Mouse (Mus musculus) sigmoid colon, adult 10 weeks (tissue): ENCODE data around the gene Tmub2. TPM values are rescaled to one million over a fixed set of nuclear protein-coding genes. Genes with fewer than 3 reads are reported as not detected.

ENCODE experiments used
- polyA plus RNA-seq: library from polyadenylated mRNA; stranded (reverse); fragments of 350-450 nt; fragmentation: Illumina TruSeq; extraction: RNeasy Lipid Tissue Mini Kit (QIAGEN cat#74804); gene quantifications from one replicate; pipeline ENCODE4 v1.2.3, GENCODE M21; 2014; ENCODE audit warnings: low read depth, low replicate concordance

Gene Tmub2
- polyA plus RNA-seq = 7.2 TPM

DNA sequence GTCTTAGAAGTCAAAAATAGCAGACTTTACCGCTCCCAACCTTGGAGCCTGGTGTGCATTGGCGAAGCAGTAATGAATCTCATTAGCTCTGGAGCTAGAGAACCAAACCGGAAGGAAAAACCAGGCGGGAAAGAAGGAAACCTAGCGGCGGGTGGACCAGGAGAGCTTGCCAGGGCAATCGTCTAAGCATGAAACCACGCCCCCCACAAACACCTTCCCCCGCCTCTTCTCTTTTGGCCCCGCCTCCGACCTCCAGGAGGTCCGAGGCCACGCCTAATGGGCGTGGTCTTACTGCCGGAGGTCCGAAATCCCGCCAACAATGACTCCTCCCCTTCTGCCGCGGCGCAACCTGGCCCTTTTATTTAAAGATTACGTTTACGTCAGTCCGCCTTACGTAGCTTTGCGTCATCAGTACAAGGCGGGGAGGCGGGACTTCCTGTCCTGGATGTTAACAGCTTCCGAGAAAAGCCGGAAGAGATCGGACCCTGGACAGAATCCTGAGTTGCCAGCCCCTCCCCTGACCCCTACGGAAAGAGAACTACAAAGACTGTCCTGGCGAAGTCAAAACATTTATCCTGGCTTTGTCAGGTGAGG lies at the start of gene Tmub2:
Gene Tmub2 (plus strand): TSS at position 431 of the 594 bp plus-strand sequence.

DNA sequence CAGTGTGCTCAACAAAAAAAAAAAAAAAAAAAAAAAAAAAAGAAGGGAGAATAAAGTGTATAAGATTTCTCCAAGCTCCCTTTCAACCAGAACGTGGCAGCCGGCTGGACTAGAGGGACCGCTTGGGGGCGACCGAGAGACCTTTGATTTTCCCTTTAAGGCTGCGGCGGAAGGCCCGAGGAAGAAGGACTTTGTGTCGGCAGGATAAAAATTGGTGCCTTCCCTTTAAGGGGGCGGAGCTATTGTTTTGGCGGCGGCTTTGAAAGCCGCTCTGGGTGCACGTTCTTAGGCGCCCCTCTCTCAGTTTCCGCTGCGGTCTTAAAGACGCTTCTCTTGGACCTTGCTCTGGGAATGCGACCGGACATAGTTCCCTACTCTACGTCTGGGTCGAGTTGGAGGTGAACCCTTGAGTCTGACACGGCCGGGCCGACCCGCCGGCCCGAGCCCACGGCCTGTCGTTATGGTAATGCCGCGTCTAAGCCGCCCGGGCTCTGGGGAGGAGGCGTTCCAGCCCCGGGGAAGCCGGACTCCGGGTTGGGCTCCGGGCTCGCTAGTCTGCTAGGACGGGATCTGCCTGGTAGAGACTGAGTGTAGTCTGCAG lies 36.0 kb upstream of the Tmub2 start, which contains the start of gene BC030867:
Gene BC030867 (plus strand): TSS at position 253 of the 601 bp plus-strand sequence.

DNA sequence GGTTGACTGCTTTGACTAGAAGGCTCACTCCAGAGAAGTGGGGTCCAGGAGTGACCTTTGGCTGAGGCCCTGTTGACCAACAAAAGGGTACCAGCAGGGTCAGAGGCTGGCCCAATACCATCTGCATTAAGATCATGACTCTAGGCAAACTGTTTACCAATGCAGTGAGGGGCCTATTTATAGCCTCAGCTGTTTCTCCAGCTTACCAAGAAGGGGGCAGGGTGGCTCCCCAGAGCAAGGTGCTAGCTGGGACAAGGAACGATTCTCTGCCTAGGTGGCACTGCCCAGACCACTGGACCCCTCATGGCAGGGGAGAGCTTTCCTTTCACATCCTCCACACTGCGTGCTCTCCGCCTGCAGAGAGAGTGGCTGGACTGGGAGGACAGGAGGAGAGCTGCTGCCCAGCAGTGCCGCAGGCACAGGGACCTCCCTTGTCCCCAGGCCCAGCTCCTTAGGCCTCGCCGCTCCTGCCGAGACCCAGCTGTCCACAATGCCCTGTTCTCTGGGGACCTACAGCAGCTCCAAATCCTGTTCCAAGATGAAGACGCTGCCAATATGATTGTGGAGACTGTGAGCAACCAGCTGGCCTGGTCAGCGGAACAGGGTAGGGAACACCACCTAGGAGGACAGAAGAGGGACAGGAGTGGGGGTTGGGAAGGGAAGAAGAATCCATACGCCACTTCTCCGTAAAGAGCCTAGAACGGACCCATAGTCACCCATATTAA lies 16.0 kb upstream of the Tmub2 start, which contains the start of gene Asb16:
Gene Asb16 (plus strand): TSS at position 224 of the 725 bp plus-strand sequence.

DNA sequence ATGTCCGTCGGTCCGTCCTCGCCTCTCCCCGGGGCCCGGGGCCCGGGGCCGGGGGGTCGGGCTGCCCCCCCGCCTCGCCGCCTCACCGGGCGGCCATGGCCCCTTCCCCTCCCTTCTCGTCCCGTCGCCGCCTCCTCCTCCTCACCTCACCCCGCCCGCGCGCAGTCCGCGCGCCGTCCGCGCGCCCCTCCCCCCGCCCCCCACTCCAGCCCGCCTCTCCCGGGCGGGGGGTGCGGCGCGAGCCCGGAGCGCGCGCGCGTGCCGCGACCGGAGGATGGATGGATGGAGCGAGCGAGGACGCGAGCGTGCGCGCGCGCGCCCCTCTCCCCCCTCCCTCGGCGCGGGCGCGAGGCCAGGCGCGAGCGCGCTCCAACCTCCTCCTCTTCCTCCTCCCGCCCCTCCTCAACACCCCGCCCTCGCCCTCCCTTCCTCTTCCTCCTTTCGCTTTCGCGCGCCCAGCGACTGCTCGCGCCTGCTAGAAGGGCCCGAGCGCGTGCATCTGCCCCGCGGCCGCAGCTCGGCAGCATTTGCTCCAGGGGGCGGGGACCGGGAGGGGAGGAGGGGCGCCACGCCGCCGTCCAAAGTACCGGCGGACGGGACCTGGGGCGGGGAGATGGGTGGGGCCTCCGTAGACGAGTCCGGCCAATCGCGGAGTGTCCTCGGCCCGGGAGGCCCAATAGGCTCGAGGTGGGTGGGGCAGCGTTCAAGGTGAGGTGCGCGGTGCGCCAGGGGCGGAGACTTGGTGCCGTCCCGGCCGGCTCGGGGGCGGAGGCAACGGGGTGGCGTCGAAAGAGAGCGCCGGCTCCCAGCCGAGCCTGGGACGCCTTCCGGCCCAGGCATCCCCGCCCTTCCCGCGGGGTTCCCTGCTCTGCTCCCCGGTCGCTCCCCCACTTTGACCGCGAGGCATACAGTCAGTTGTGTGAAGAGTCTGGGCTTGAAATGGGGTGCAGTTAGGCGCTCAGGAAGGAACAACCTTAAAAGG lies 12.1 kb downstream of the Tmub2 start, which contains the start of gene Atxn7l3:
Gene Atxn7l3 (minus strand): TSS at position 141 of the 982 bp plus-strand sequence.

DNA sequence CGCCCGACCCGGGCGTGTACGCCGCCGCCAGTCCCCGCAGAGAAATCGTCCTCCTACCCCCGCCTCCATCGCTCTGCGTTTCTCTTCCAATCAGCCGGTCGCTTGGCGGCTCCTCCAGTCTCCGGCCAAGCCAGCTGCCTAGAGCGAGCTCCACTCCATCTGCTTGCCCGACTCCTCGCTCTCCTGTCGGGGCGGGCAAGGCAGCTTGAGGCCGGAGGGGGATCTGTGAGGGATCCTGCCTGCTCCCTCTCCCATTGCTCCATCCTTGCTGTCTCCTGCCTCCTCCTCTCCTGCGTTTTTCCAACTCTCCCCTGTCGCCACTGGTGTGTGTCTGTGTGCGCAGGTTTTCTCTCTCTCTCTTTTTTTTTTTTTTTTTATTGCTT lies 34.7 kb downstream of the Tmub2 start, which contains the start of gene Ubtf:
Gene Ubtf (minus strand): TSS at position 333 of the 383 bp plus-strand sequence.

Other genes starting within 250 kb of the Tmub2 start
- 4.8 TPM for gene Cd300lg, start 243.4 kb upstream of the Tmub2 start, polyA plus RNA-seq
- 0.44 TPM for gene Mpp2, start 196.4 kb upstream of the Tmub2 start, polyA plus RNA-seq
- gene Ppy, start 183.6 kb upstream of the Tmub2 start, polyA plus RNA-seq = not detected
- gene Pyy, start 177.1 kb upstream of the Tmub2 start, polyA plus RNA-seq = 9.1 TPM
- not detected for gene Nags, start 139.4 kb upstream of the Tmub2 start, polyA plus RNA-seq
- gene Tmem101, start 128.5 kb upstream of the Tmub2 start, polyA plus RNA-seq = 4.1 TPM
- 57.3 TPM for gene Lsm12, start 99.6 kb upstream of the Tmub2 start, polyA plus RNA-seq
- gene G6pc3, start 95.3 kb upstream of the Tmub2 start, polyA plus RNA-seq = 3.1 TPM
- gene Hdac5, start 54.8 kb upstream of the Tmub2 start, polyA plus RNA-seq = 2.8 TPM
- not detected for gene BC030867, start 36.0 kb upstream of the Tmub2 start, polyA plus RNA-seq
- gene Asb16, start 16.2 kb upstream of the Tmub2 start, polyA plus RNA-seq = 0.66 TPM
- 8.9 TPM for gene Atxn7l3, start 11.7 kb downstream of the Tmub2 start, polyA plus RNA-seq
- 48.8 TPM for gene Ubtf, start 34.8 kb downstream of the Tmub2 start, polyA plus RNA-seq
- not detected for gene Slc4a1, start 81.3 kb downstream of the Tmub2 start, polyA plus RNA-seq
- 0.32 TPM for gene Rundc3a, start 108.5 kb downstream of the Tmub2 start, polyA plus RNA-seq
- gene Slc25a39, start 123.0 kb downstream of the Tmub2 start, polyA plus RNA-seq = 8.5 TPM
- 9.7 TPM for gene Grn, start 145.4 kb downstream of the Tmub2 start, polyA plus RNA-seq
- gene Fam171a2, start 162.8 kb downstream of the Tmub2 start, polyA plus RNA-seq = not detected
- gene Itga2b, start 185.2 kb downstream of the Tmub2 start, polyA plus RNA-seq = not detected